In genomic region chr2:119510856-119511255, GRCm38 (mm10) we compare ENCODE assay signal across 26 mouse cellular contexts.
"Had no signal": no experiment of that assay in that cellular context is flagged by ENCODE, and none has a peak within 500 bp of the region (broad histone marks: within the 10 kb centered on the region; RNA-seq: fewer than 3 reads in every experiment).

No protein-coding gene starts in this region.

- H3K9ac ChIP-seq: heart, embryonic 12.5 days; hindbrain, embryonic 12.5 days; hindbrain, embryonic 14.5 days; intestine, embryonic 15.5 days; kidney, embryonic 15.5 days; limb, embryonic 13.5 days; limb, embryonic 15.5 days; liver, embryonic 13.5 days; liver, embryonic 15.5 days had no signal

- ATAC-seq: hindbrain, embryonic 16.5 days; inflammation-experienced regulatory T-cells, adult 6 months; intestine, embryonic 15.5 days; intestine, postnatal 0 days had no signal

- H3K4me3 ChIP-seq: gastrocnemius, adult 2 months; heart, embryonic 10.5 days; heart, embryonic 12.5 days; hindbrain, embryonic 10.5 days; hindbrain, embryonic 12.5 days; intestine, embryonic 15.5 days; kidney, embryonic 15.5 days; layer of hippocampus, adult 2 months; limb, embryonic 13.5 days; limb, embryonic 15.5 days; liver, embryonic 13.5 days; liver, embryonic 15.5 days had no signal

- H3K4me1 ChIP-seq: heart, embryonic 10.5 days; heart, embryonic 12.5 days; hindbrain, embryonic 10.5 days; hindbrain, embryonic 12.5 days; intestine, embryonic 15.5 days; kidney, embryonic 15.5 days; limb, embryonic 13.5 days; limb, embryonic 15.5 days; liver, embryonic 13.5 days; liver, embryonic 15.5 days had no signal

- H3K27me3 ChIP-seq: heart, embryonic 12.5 days; hindbrain, embryonic 12.5 days; intestine, embryonic 15.5 days; kidney, embryonic 15.5 days; limb, embryonic 13.5 days; limb, embryonic 15.5 days; liver, embryonic 13.5 days; liver, embryonic 15.5 days had no signal

- DNase-seq: gastrocnemius, adult 2 months; gastrocnemius, postnatal 10 days; gastrocnemius, postnatal 25 days; heart, adult 18-20 months; heart, postnatal 10 days; heart, postnatal 4 days; kidney, postnatal 14 days; kidney, postnatal 4 days; layer of hippocampus, postnatal 36 days; left cerebral cortex, postnatal 4 days; liver, embryonic 13.5 days; lung, adult 18-20 months had no signal

- H3K4me2 ChIP-seq: heart, embryonic 12.5 days; hindbrain, embryonic 12.5 days; hindbrain, embryonic 14.5 days; intestine, embryonic 15.5 days; kidney, embryonic 15.5 days; limb, embryonic 13.5 days; limb, embryonic 15.5 days; liver, embryonic 13.5 days; liver, embryonic 15.5 days had no signal

- H3K9me3 ChIP-seq: heart, embryonic 10.5 days; heart, embryonic 12.5 days; hindbrain, embryonic 10.5 days; hindbrain, embryonic 12.5 days; intestine, embryonic 15.5 days; kidney, embryonic 15.5 days; limb, embryonic 13.5 days; limb, embryonic 15.5 days; liver, embryonic 13.5 days; liver, embryonic 15.5 days had no signal

- H3K36me3 ChIP-seq: heart, embryonic 10.5 days; heart, embryonic 12.5 days; hindbrain, embryonic 10.5 days; hindbrain, embryonic 12.5 days; intestine, embryonic 15.5 days; kidney, embryonic 15.5 days; limb, embryonic 13.5 days; limb, embryonic 15.5 days; liver, embryonic 13.5 days; liver, embryonic 15.5 days had no signal

- H3K27ac ChIP-seq: gastrocnemius, adult 2 months; heart, embryonic 10.5 days; hindbrain, embryonic 10.5 days; hindbrain, embryonic 12.5 days; hindbrain, embryonic 14.5 days; intestine, embryonic 15.5 days; kidney, embryonic 15.5 days; layer of hippocampus, adult 2 months; limb, embryonic 13.5 days; limb, embryonic 15.5 days; liver, embryonic 13.5 days; liver, embryonic 15.5 days had no signal
